Mouse (Mus musculus): ENCODE results near the gene Gm12169. TPM values are rescaled to one million over a fixed set of nuclear protein-coding genes. Genes with fewer than 3 reads are reported as not detected.
"Not testable (repeated sequence)": the region's sequence is repeated elsewhere in the genome, so short reads cannot be mapped to it uniquely, and the experiment has no call there.

Gm12169 gene
- not detected for total RNA-seq (2021)

DNA sequence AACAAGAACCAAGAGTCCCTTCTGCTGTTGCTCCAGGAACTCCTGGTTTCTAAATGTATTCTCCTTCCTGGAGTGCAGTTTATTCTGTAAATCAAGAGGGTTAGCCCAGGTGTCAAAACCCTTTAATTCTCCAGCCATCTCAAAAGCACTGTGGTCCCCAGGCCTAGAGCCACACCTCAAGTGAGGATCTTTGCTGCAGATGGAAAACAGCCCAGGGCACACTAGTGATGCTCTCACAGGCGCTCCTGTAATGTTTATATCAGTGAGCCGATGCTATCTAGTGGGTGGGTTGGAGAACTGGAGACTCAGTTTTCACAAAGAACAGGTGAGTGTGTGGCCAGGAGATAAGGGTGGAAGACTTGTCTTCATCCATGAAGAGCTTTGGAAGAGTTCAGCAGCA lies at the start of gene Gm12169:
Gene Gm12169, plus strand, starts transcription at position 301 of the 400 bp plus-strand sequence.
- intact Hi-C loops (cut with DNase I), result no loop called here
- DNase-seq, result no peak

DNA sequence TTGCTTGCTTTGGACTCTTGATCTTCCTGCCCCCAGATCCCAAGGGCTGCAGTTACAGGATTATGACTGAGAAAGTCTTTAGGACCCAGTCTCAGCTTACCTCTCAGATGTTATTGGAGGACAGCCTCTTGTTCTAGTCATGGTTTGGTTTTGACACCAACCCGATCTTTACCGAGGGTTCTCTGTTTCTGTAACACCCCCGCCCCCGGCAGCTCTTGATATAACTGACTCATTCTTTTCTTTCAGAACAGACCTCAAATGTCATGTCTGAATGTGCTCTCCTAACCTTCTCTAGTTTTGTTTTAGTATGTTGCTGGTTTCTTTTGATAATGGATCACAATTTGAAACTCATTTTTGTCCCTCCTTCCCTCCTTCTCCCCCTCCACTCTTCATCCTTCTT lies 49.8 kb upstream of the Gm12169 start:
- intact Hi-C loops (cut with DNase I), result no loop called here
- no peak for DNase-seq

DNA sequence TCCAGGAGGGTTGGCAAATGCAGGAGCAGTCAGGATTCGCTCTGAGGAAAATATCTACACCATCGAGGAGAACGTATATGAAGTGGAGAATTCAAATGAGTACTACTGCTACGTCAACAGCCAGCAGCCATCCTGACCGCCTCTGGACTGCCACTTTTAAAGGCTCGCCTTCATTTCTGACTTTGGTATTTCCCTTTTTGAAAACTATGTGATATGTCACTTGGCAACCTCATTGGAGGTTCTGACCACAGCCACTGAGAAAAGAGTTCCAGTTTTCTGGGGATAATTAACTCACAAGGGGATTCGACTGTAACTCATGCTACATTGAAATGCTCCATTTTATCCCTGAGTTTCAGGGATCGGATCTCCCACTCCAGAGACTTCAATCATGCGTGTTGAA lies 44.7 kb upstream of the Gm12169 start:
- DNase-seq, result no peak
- intact Hi-C loops (cut with DNase I), result no loop called here

DNA sequence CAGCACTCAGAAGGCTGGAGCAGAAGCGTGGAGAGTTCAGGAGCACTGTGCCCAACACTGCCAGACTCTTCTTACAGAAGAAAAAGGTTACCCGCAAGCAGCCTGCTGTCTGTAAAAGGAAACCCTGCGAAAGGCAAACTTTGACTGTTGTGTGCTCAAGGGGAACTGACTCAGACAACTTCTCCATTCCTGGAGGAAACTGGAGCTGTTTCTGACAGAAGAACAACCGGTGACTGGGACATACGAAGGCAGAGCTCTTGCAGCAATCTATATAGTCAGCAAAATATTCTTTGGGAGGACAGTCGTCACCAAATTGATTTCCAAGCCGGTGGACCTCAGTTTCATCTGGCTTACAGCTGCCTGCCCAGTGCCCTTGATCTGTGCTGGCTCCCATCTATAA lies 43.5 kb upstream of the Gm12169 start:
- DNase-seq, result no peak
- intact Hi-C loops (cut with DNase I), result no loop called here

DNA sequence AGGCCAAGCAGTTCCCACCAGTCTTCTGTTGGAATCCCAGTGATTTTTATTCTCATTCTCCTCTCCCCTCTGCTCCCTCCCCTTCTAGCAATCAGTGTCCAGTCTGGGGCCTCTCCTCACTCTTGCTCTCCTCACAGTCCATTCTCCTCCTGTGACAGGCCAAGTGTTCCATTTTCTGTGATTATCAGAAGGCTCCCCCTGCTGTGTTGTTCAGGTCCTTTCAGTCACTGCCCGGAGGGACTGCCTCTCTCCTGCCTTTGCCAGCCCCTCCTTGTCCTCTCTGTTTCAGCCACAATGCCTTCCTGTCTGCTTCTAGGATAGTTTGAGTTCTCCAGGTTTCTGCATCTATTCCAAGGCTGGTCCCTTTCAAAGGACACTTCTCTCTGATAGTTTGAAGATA lies 35.8 kb upstream of the Gm12169 start:
- intact Hi-C loops (cut with DNase I), result no loop called here
- DNase-seq, result no peak

DNA sequence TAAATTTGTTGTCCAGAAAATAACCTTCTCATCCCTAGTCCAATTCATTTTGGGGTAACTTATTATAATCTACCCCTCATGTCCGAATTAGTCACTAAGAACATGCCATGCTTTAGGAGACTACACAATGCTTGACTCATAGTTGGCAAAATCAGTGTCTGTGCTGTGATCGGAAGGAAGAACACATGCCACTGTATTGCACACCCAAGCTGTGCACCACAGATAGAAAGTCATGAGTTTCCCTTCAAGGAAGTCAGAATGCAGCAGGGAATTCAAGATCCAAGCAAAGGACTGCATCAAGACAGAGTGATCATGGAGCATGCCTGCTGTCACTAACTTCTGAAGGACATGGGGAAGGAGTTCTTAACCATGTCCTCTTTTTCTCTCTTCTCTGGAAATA lies 35.4 kb upstream of the Gm12169 start:
- no peak for DNase-seq
- intact Hi-C loops (cut with DNase I), result no loop called here

DNA sequence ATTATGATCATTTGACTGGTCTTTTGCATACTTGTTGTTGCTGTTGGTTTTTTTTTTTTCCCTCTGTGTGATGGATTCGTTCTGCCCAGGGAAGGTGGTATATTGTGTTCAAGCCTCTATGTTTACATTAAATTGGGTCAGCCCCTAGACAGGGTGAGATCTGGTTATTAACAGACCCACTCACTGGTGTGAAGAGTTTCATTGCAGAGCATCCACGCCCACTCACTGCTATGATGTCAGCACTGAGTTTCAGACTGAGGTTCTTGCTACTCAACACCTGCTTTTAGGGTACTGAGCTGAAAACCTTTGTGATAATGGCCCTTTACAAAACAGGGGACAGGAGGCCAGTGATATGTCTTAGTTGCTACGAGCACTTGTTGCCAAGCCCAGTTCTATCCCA lies 16.9 kb upstream of the Gm12169 start:
- no peak for DNase-seq
- intact Hi-C loops (cut with DNase I), result no loop called here

DNA sequence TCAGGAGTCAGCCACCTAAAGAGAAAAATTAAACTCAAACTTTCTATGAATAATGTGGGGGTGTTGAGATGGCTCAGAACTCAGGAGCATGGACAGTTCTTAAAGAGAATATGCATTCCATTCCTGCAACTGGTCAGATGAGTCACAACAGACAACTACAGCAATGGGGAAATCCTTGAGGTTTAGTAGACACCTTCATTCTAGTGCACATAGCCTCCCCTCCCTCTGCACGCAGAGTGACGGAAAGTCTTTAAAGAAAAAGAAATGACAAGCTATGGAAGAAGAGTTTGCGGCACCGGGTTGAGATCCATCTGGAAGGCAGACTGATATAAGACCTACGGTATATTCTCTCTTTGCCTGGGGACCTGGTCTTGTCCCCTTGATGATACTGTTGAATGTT lies 14.1 kb upstream of the Gm12169 start:
- intact Hi-C loops (cut with DNase I), result no loop called here
- no peak for DNase-seq

DNA sequence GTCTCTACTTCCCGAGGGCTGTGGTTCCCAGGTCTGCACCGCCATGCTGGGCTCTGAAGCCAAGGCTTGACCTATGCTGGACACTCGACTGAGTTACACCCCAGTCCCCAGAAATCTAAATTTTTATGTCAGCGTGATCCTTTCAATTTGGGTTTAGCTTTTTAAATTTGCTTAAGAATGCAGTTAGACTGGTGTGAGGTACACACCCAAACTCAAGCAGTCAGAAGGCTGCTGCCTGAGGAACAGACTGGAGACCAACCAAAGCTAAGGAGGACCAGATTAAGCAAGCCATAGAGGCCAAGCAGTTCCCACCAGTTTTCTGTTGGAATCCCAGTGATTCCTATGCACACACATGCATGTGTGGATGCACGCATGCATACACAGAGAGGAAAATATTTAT lies 2.7 kb upstream of the Gm12169 start:
- intact Hi-C loops (cut with DNase I); DNase-seq: not testable (repeated sequence)

DNA sequence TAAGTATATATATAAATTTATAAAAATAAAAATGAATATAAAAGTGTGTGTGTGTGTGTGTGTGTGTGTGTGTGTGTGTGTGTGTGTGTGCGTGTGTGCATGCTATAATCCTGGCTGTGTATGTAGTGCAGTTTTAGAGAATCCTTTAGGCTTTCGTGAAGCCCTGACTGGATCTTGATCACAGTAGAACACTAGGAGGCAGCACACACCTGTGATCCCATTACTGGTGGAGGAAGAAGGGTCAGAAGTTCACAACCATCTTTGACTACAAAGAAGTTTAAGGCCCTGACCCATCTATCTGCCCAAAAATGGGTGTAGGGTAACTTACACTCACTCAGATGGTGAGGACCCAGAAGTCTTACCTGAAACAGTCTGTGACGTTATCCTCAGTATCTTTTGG lies 1.3 kb upstream of the Gm12169 start:
- intact Hi-C loops (cut with DNase I), result no loop called here
- DNase-seq, result no peak

DNA sequence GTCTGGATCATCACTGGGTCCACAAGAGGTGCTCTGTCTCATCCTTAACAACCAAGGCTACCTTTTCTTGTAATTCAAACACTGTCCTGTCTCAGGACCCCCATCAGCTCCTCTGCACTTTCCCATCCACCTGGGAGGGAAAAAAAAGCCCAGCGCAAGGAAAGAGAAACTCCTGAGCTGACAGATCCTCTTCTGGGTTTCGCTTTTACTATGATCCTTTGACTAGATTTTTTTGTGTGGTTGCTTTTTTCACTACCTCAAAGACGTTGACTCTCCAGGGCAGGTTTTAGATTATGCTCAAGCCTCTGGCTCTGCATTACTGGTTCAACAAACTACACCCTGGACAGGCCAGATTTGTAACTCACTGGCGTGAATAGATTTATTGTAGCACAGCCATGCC lies 6.1 kb downstream of the Gm12169 start:
- intact Hi-C loops (cut with DNase I), result no loop called here
- DNase-seq, result no peak

DNA sequence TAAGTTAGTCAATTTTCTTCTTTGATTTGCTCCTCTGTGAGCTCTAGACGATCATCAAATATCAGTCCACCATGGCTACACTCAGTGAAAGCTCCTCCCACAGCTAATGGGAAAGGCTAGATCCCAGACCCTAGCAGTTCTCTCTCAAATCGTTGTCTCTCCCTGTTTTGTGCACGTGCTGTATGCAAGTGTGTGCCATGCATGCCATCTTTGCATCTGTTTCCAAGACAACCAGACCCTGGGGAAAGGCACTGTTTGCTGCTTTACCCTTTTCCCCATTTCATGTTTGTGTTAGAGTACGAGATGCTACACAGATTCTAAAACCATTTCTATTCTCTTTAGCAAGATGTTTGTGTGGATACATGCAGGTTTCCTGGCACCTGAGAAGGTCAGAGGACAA lies 13.0 kb downstream of the Gm12169 start:
- DNase-seq, result no peak
- intact Hi-C loops (cut with DNase I), result no loop called here

DNA sequence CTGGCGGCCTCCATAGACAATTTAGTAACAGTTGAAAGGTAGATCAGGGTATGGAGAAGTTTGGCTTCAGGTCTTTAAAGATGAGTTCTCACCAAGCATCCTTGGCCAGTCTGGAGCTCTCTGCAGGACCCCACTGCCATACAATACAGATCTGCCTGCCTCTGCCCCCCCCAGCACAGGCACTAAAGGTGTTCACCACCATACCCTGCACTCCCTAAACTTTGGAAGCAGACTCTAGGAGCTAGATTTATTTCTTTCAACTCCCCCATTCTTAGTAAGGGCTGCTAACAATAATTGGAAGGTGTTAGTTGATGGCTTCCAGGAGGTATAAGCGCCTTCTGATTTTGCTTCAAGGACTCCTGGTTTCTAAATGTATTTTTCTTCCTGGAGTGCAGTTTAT lies 19.5 kb downstream of the Gm12169 start:
- intact Hi-C loops (cut with DNase I), result no loop called here
- DNase-seq, result no peak

DNA sequence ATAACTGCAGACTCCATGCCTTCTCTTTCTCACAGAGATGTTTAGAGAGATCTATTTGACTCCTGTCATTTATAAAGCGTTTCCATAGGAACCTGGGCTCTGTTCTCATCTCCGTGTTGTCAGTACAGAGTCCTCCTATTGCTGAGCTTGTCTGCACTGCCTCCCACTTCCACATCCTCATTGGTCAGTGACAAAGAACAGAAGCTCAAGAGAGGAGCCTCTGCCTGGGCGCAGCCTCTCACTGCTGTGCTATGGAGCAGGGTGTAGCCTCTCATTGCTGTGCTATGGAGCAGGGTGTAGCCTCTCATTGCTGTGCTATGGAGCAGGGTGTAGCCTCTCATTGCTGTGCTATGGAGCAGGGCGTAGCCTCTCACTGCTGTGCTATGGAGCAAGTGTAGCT lies 25.7 kb downstream of the Gm12169 start:
- intact Hi-C loops (cut with DNase I), result no loop called here
- DNase-seq, result no peak

DNA sequence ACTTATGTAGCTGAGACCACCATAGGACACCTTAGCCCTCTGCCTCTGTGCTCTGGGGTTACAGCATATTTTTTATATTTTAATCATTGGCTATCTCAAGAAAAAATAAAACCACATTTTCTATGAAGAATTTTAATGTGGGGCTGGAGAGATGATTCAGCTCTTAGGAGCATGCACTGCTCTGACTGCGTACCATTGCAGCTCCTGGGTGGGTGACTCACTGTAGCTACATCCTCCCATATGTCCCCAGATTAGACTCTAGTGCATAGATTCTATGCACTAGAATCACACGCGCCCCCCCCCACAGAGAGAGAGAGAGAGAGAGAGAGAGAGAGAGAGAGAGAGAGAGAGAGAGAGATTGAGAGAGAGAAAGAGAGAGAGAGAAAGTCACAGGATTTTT lies 28.7 kb downstream of the Gm12169 start:
- intact Hi-C loops (cut with DNase I), result no loop called here

DNA sequence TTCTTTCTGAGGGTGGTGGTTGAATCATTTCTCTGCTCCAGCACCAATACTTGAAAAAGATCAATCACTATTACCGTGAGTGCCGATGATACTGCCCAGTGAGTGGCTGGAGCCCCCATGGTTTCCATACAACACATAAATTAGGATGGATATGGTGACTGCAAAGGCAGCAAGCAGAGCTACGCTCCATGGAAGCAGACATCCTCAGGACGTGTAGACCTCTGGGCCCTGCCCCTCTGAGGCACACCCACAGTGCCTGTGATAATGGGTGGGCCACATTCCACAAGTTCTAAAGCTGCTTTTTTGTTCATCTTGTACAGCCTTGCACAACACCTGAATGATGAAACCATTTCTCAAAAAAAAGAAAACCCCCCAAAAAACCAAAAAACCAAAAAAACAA lies 37.1 kb downstream of the Gm12169 start:
- no peak for DNase-seq
- intact Hi-C loops (cut with DNase I), result no loop called here

More for the DNA sequence above, 28.7 kb downstream of the Gm12169 start:
- DNase-seq, result no peak

DNA sequence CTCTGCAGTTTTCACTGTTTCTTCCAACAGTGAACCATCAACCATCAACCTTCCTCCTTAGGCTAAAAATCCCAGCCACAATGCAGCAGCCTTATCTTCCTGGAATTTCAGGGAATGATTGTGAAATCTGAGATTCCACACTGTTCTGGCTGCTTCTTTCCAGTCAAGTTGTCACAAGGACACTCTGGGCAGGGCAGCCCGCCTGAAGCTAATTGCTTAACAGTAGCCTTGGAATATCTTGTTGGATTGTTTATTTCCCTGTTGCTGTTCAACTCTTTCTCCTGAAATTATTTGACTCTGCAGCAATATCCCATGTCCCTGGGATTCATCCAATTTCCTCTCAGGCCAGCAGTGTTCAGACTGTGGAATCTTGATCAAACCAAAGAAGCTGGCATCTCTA lies 40.7 kb downstream of the Gm12169 start:
- peak in 1 of 2 experiments; percentile 3 for DNase-seq
- intact Hi-C loops (cut with DNase I), result no loop called here

DNA sequence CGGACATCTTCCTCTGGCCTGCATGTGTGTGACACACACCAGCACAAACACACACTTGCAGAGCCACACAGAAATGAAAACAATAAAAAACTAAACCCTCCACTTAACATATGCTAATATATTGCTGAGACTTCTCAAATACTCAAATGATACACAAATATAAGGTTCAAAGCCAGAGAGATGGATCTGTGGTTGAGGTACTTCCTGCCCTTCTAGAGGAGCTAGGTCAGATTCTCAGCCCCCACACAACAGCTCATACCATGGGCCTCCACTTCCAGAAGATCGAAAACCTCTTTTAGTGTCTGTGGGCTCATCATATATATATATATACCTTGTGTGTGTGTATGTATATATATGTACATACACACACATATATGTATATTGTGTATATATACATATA lies 42.0 kb downstream of the Gm12169 start:
- intact Hi-C loops (cut with DNase I), result no loop called here

DNA sequence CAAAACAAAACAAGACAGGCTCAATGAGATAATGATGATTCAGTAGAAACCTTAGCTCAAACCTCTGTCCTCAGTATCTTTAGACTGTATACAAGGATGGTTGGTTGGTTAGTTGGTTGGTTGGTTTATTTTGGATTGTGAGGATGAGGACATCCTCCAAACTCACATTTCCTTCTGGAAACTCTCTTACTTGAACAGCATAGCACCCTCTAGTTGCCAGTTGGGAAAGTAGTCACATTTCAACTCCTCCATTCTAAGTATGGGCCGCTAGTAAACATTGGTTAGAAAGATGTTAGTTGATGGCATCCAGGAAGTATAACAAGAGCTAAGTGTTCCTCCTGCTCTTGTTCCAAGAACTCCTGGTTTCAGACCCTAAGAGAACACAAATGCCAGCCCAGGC lies 45.1 kb downstream of the Gm12169 start:
- DNase-seq, result no peak
- intact Hi-C loops (cut with DNase I), result no loop called here

More for the DNA sequence above, 42.0 kb downstream of the Gm12169 start:
- no peak for DNase-seq

DNA sequence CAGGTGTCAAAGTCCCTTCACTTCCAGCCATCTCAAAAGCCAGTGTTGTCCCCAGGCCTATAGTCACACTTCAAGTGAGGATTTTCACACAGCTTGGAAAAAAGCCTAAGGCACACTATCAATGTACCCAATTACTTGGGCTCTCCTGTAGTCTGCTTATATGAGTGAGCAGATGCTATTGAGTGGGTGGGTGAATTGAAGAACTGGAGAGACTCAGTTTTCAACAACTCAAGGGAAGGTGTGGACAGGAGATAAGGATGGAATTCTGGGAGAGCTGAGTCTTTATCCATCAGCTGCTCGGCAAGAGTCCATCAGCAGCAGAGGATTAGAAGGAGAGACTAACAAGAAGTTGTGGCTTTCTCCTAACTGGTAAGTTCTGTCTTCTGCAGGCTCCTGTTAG lies 47.3 kb downstream of the Gm12169 start, which contains the start of gene BC053393:
Gene BC053393, plus strand, starts transcription at position 210 of the 400 bp plus-strand sequence.
- intact Hi-C loops (cut with DNase I), result no loop called here

DNA sequence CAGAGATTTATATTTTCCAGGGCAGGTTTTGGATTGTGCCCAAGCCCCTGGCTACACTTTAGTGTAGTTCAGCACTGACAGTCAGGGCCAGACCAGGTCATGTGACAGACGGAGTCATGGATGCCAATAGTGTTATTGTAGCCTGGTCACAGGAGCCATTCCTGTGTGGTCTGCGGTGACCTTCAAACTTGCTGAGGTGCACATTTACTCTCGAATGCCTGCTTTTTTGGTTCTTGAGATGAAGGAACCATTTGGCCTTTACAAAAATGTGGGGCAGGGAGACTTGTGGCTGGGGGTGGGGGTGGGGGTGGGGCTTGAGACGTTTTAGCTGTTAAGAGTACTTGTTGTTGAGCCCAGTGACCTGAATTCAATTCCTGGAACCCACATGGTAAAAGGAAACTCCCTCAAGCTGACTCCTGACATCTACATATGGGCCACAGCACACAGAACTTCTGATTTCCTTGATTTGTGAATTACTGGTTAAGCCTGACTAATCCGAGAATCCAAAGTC lies 54.8 kb downstream of the Gm12169 start:
- DNase-seq, result no peak
- intact Hi-C loops (cut with DNase I), result no loop called here

More for the DNA sequence above, 47.3 kb downstream of the Gm12169 start, which contains the start of gene BC053393:
- DNase-seq, result no peak

DNA sequence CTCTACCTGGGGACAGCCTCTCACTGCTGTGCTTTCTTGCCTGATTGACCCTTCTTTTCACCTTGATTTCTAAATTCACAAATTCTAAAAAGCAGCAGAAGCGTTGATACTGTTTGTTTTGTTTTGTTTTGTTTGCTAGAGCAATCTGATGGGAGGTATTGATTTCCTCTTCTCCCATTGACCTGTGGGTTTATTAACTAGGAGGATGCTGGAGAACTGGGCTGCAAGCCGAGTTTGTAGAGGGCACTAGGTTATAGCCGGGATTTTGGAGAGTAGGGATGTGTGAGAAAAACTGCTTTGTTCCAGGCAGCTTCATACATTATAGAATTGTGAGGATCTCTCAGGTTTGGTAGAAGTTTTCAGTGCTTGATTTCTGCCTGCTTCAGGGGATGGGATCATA lies 56.4 kb downstream of the Gm12169 start:
- DNase-seq, result no peak
- intact Hi-C loops (cut with DNase I), result no loop called here

DNA sequence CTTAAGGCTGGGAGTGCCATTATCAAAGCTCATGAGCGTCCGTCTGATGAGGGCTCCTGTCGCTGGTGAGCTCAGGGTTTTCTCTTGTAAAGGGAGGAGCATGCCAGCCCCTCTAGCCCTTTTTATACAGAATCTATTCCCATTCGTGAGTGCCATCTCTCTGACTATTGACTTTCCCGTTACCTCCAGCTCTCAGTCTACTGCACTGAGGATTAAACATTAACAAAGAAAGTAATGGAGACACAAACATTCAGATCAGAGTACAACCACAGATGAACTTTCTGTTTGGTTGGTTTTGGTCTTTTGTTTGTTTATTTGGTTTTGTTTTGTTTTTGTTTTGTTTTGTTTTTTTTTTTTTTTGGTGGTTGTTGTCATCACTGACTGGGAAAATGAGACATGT lies 58.7 kb downstream of the Gm12169 start:
- DNase-seq, result no peak
- intact Hi-C loops (cut with DNase I), result no loop called here
